Mouse (Mus musculus) natural killer cell, adult 2 months (primary cell): ENCODE results near the gene Mast4.

Experiments
- DNase-seq, 2 experiments: peaks; one replicate each; pipeline ENCODE4 v3.0.0; 2022; ENCODE audit warnings: low spot score in 2 of 2

The Mast4 gene

DNA sequence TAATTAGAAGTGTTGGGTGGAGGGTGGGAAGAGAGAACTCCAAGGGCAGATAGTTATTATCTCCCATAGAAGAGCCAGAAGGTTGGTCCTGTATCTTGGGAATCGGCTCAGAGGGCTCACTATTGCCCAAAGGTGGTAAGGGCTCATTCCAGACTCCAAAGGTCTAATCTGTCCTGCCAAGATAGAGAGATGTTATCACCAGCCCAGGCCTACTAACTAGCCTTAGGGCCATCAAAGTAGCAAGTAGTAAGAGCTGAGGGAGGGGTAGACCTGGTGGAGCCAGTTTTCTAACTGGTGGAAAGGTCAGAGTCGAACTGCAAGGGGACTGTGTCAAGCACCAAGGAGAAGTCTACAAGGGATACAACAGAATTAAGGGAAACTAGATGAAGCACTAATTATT, 470.2 kb downstream of the Mast4 start:
- DNase-seq: no peak

DNA sequence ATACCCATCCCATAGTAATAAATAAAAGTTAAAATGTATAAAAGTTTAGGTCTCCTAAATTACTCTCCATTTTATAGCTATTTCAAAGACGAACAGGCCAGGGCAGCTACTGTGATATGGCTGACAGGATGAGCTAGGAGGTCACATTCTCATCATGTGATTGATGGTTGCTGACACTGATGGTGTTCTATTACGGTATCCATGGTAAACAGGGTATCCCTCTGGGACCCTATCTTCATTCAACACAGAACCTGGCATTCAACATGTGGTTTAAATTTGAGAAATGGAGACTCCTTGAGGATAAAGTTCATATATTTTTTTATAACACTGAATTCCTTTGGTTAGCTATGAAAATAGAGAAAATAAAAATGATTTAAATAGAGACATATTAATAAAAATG, 471.3 kb downstream of the Mast4 start:
- DNase-seq: no peak

DNA sequence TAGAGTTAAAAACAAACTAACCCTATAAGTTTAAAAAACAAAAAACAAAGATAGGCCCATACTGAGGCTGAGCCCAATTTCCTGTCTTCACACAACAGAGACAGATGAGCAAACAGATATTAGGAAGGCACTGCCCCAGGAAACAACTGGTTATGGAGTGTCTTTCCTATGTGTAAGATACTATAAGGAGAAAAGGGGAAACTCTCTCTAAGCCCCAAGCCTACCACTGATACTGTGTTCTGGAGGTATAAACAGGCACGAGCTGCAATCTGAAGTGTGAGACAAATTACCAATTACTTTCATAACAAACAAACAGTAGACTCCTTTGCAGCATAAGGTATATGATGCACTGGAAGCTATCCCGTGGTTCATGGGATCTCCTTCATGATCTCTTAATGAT, 471.9 kb downstream of the Mast4 start:
- no peak for DNase-seq

DNA sequence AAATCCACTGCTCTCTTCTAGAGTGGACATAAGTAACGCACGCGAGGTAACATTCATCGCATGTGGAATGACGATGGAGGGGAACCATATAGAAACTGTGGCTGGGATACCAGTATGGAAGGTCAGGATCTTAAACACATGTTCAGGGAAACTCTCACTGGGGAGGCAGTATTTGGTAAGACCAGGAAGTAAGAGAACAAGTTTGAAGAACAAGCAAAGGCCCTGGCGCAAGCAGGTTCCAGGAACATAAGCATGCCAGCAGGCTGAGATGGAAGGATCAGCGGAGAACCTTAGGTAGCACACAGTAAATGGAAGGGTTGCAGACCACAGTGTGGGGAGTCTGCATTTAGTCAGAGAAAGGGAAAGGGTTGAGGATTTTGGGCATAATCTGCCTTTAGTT, 473.6 kb downstream of the Mast4 start:
- no peak for DNase-seq

DNA sequence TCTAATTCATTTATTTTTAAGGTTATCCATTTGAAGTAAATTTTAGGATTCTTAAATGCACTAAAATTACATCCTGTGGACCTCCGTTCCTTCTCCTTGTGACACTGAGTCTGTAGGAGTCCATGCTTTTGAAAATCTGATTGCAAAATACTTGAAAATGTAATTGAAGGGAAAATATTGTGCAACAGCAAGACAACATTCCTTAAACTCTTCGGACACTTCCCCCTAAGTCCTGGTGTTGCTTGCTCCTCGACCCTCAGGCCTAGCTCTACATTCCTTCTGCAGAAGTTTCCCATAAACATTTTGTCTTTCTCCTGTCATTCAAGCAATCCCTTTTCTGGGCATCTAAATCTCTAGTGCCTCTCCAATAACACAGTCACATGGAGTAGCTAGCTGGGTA, 474.2 kb downstream of the Mast4 start:
- DNase-seq: no peak

DNA sequence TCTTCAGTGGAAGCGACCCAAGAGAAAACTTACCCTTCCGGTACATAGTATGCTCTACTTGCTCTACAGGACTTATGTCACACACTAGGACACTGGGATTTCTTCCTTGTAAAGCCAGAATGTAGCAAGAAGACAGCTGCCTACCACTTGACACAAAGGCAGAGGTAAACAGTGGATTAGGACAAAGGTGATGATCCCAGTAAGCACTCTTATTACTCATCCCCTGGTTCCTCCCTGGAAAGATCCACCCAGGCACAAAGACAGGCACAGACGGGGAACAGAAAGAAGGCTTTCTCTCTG, 476.8 kb downstream of the Mast4 start:
- no peak for DNase-seq

DNA sequence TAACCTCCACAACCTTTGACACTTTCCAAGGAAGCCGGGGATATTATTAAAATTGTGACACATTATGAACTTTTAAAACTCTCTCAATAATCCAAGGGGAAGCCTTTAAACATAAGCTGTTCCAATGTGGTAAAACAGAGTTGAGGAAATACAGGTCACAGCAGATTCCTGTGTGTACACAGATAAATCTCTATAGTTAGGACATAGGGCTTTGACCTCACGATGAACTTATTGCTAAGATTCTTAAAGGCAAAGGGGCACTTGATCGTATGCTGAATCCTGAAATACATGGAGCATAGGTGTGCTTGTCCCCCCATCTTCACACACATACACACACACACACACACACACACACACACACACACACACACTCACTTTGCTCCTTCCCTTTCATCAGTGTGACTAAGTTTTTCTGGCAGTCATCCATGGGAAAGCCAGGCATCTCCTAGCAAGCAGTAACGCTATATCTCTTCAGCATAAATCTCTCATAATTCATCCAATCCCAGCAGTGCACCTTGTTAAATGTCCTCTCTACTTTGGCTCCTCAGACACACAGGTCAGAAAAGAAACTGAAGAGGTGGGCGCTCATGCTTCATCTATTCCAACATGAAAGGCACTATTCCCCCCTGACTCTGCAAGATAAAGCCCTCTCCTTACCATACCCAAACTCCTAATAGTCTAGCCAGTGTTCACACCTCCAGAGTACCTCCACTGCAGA, 477.3 kb downstream of the Mast4 start:
- no peak for DNase-seq

DNA sequence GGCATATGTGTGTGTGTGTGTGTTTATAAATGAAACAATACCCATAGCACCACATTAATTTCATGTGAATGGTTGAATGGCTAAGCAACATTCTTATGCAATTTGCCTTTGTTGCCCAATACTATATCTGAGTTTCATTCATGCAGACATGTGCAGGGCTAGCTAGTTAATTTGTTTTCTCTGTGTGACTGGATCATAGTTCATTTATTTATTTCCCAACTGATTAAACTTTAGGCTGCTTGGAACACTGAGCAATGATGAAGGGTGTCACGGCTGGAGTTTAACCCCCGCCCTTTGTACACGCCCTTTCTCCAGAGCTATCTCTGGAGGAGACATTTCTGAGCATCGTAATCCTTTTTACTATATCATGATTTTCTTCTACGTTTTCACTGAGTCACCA, 481.4 kb downstream of the Mast4 start:
- no peak for DNase-seq

DNA sequence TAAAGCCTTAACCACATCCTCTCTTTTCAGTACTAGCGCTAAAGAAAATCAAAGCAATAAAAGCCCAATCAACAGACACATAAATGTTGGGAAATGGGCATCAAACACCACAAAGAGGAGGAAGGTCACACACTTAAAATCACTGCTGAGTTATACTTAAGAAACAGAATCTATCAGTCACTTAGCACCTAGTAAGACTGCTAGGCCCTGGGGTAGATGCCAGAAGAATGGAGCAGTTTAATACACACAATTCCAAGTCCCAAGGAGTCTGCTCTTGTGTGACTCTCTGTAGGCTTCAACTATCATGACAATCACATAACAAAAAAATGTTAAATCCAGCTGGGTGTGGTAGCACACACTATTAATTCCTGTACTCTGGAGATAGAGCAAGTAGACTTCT, 483.0 kb downstream of the Mast4 start:
- no peak for DNase-seq

DNA sequence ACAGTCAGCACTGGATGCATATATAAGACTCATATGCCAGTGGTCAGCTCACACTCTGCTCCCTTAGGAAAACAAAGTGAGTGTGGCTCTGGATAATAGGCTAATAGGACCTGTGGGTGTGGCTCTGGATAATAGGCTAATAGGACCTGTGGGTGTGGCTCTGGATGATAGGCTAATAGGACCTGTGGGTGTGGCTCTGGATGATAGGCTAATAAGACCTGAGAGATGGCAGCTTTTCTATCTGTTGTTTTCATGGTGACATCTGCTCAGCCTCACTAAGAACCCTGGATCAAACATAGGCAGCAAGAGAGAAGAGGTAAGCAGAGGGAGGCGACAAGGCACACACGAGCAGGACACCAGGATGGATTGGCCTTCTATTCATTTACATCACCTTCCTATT, 483.7 kb downstream of the Mast4 start:
- DNase-seq: no peak

DNA sequence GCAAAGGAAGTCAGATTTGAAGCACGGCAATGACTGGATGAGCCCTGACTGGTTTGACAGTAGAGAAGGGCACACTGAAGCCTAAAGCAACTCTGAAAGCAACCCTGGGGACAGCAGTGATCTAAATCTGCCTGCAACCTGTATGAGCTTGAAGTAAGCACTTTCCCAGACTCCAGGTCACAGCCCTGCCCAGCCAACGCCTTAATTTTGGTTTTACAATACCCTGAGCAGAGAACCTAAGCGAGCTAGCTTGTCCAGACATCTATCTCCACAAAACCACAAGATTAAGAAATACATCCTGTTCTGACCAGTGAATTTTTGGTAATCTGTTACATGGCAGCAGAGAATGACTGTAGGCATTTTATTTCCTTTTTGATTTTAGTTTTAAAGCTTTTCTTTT, 485.2 kb downstream of the Mast4 start:
- DNase-seq: no peak

DNA sequence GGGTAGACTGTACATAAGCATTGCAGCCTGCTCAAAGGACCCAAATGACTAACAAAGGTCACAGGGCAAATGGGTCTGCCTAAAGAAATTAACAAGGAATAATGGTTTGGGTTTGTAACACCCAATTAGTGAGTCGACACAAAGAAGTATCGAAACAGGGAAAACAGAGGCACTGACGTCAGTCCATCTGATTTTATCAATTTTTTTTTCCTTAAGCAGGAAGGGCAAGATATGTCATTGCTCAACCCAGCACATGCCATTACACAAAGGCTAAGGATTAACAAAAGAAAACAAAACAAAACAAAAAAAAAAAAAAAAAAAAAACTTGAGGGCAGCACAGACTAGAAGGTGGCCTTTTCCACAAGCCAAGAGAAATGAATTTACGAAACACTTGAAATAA, 487.8 kb downstream of the Mast4 start:
- DNase-seq: no peak

DNA sequence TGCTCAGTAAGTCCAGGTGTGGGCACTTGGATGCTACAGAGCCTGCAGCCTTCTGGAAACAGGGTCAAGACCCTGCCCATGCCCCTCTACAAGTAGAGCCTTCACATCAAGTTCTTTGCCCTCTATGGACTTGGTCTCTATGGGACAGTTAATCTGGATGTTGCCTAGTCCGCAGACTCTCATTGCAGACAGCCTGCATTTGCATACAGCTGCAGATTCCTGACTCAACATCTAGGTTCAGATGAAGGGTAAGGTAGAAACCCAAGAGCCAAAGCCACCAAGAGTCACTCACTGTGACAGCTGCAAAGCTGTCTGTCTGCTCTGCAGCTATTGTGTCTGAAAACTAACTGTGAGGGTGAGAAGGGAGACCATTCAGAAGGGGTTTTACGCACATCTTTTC, 491.6 kb downstream of the Mast4 start:
- DNase-seq: no peak

DNA sequence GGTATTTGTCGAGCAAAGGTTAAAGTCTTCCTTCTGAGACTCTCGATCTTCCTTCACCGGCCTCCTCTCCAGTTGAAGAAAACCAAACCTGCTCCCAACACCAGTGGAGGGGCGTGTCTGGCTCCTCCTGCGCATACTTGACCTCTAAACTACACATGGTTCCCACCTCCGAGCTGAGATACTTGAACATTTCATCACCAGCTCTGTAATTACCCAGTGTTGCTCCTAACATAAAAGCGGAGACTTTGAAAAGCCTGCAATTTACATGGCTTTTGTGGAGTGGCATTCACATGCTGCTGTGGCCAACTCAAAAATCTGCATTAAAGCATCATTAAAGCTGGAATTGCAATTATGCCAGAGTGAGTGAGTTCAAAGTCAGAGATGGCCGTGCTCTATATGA, 492.1 kb downstream of the Mast4 start:
- no peak for DNase-seq

DNA sequence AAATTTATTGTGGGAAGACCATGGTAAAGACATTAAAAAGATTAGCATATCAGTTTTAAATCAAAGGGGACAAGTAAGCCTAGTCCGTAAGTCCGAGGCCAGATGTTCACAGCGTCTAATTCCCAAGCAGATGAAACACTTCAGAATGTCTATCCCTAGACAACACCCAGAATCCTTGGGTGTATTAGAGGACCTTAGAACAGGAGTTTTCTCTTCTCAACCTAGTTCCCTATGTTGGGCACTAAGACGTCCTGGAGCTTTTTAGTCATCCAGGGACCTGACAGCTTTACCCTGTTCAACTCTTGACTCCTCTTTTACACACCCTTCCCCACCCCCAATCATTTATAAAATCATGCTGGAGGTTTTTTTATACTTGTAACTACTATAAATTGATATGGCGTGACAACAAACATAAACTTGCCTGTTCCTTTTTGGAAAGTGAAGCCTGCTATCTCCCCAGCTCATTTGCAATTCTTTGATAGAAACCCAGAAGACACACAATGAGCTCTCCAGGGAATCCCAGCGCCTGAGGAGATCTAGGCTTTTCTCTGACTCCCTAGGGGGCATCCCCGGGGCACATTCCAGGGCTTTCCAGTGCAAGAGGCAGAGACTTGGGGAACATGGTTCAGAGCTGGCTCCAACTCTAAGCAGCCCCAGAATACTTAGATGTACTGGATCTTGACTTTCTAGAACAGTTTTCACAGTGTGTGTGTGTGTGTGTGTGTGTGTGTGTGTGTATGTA, 494.4 kb downstream of the Mast4 start:
- no peak for DNase-seq

DNA sequence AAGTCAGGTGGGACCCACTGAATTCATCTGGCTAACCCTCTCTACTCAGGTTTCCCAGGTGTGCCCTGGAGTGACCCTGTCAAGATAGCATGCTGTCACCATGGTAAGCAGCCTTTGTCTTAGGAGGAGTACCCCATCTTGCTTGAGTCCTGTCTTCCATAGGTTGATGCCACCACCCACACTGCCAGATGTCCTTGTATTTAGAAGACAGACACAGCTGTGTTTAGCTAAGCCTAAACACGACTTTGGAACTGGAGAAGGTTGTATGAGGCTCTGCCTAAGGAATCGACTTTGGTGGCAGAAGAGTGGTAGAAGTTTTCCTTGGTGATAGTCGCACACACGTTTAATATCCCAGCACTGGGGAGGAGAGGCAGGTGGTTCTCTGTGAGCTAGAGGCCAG, 496.9 kb downstream of the Mast4 start:
- no peak for DNase-seq

DNA sequence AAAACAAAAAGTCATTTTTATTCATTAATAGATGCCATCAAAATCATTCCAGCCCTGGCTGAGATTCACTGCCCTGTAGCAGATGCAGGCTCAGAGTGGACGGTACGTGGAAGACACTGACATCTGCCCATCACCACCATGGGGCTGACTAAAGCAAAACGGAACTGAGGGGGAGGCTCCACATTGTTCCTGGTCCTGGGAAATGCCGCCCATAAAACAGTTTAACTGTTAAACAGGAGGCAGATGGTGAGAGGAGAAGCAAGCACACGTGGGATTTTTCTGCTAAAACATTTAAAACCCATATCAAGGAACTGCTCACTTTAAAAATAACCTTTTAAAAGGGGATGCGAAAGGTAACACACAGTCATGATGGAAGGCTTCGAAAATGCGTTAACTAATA, 499.0 kb downstream of the Mast4 start:
- DNase-seq: no peak

DNA sequence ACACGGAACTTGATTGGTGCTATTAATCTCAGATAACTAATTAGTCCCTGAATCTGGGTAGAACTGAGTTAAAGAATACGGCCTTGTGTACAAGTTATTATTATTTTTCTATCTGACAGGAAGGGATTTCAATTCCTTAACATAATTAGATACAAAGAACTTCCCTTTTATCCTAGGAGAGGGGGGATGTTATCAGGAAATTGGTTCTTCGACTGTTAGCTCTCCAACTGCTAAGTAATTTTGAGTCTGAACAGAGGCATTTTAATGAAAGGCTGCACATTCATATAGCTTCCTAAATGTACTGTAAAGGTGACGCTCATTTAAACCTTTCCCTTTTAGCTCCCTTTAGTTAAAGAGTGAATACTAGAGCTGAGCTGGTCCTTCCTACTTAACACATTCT, 516.0 kb downstream of the Mast4 start:
- DNase-seq: no peak

DNA sequence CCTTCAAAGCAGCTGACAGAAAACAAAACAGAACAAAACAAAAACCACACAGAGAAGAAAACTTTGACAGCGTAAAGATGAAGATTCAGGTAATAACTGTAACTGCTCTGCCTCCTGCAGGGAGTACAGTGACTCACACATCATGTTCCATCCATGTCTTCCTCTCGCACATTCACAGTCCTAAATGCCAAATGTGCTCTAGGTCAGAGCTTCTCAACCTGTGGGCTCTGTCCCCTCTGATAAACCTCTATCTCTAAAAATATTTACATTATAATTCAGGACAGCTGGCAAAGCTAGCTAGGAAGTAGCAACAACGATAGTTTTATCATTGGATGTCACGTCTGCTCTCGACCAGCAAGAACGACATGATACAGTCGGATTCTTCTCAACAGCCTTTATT, 517.6 kb downstream of the Mast4 start:
- no peak for DNase-seq

DNA sequence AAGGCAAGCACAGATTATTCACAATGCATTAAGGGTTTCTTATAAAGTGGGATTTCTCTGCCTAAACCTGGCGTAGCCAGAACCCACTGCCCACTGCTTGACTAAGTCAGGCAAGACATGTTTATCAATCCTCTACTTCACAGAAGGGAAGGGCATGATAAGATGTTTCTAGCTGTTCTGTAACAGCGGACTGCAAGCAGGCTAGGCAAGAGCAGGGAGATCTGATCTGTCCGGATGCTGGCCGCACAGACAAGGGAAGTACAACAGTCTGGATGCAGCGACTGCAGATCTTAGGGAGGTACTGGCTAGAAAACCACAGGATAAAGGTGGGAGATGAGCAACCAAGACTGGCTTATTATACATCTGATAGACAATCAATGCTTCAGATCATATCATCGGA, 519.1 kb downstream of the Mast4 start:
- DNase-seq: no peak

DNA sequence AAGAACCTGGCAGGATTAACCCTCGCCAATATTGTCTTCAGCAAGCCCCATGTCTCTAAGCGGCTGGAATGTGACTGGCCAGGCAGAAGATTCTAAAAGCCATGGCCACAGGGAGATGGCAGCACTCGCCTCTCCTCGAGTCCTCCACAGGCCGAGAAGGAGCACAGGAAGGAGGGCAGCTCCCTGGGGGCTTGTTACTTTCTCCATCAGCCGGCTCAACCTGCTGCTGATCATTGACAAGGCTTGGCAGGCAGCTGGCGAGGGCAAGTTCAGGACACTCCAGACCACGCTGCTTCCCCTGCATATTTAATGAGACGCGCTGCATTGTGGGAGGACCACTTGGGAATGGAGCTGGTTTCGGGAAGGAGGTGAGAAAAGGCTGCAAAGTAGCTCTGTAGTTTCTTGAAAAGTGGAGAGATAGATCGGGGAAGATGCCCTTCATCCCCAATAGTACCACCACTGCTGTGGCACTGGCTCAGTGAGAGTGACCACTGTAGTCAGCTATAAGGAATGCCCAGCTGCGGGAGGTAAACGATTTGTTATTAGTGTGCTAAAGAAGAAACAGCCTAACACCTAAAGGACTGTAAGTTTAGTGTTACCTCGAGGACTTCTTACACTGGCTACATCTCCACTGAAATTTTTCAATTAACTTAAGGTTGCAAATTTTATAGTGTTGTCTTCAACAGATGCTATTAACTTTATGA, 523.0 kb downstream of the Mast4 start:
- no peak for DNase-seq

DNA sequence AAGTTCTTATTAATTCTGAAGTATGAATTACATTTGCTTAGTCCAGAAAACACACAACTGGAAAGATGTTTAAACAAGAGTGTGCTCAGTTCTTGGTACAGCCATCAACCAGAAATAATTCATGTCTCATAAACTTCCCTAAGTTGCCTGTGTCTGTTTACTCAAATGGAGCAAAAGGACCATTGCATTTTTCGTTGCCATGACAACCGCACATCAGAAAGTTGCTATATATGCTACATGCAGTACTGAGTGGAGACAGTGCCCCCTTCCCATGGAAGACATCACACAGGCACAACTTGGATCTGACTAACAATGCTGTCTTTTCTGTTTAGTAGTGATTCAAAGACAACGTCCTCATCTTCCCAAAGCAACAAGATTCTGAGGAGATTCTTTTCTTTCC, 527.6 kb downstream of the Mast4 start:
- DNase-seq: no peak

DNA sequence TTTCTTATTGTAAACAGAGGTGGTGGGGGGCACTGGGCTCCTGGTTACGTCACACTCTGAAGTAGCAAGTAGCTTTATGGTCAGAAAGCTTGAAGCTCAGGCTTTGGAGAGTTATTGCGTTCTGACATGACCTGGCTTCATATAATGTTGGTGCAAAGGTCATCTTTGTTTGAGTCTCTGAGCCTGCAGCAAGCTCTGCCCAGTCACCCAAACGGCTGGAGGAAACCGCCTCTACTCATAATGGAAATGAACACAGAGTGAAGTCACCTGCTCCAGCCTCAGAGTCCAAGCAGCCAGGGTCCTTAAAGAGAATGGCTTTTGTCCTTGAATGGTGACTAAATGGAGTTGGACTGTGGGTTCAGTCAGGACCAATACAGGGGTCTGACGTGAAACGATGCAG, 529.1 kb downstream of the Mast4 start:
- no peak for DNase-seq
